Mouse (Mus musculus) bone marrow macrophage, adult 2 months (primary cell): ENCODE results near the gene Prkca.

Experiments
- CTCF ChIP-seq: IDR thresholded peaks from 2 replicates; pipeline ENCODE4 v1.5.1; 2012; ENCODE audit warnings: low read depth, mild to moderate bottlenecking, low read length, moderate library complexity
- POLR2A ChIP-seq: IDR thresholded peaks from 2 replicates; pipeline ENCODE4 v1.6.1; 2012; ENCODE audit warnings: mild to moderate bottlenecking, low read depth, low read length, borderline replicate concordance

- no peak for TF ChIP-seq POLR2A
- TF ChIP-seq CTCF, result no peak
These were observed 412.0 kb downstream of the Prkca start for GRCm38 (mm10) chr11:107931721-107932120.
